Mouse (Mus musculus) heart, postnatal 0 days (tissue): ENCODE results near the gene Nfia. TPM values are rescaled to one million over a fixed set of nuclear protein-coding genes. Genes with fewer than 3 reads are reported as not detected.

Source experiments
- ATAC-seq: fragments of 200-750 bp; cut with Nextera tagmentation; 2 replicates; pipeline ENCODE4 v1.8.0; 2017; ENCODE audit warnings: low read depth, moderate number of reproducible peaks, moderate library complexity; ENCODE audit not compliant: insufficient read depth
- DNase-seq: peaks from one replicate; pipeline ENCODE4 v3.0.0-alpha.2; 2016; ENCODE audit warnings: low spot score
- H3K27ac ChIP-seq: fragments of 300-500 bp; sonication (generic); 2 replicates; pipeline ENCODE4 v1.5.1; 2014; ENCODE audit warnings: low read depth, mild to moderate bottlenecking
- H3K27me3 ChIP-seq: fragments of 300-500 bp; sonication (generic); 2 replicates; pipeline ENCODE4 v1.6.1; 2014; ENCODE audit warnings: low read length, mixed read lengths; ENCODE audit not compliant: control insufficient read depth, insufficient read depth
- H3K36me3 ChIP-seq: fragments of 300-500 bp; sonication (generic); replicated peaks from 2 replicates; pipeline ENCODE4 v1.6.1; 2014; ENCODE audit warnings: low read length, mixed read lengths; ENCODE audit not compliant: control insufficient read depth, insufficient read depth
- H3K4me1 ChIP-seq: fragments of 300-500 bp; sonication (generic); 2 replicates; pipeline ENCODE4 v1.6.1; 2014; ENCODE audit warnings: antibody characterized with exemption; ENCODE audit not compliant: control insufficient read depth, insufficient read depth
- H3K4me2 ChIP-seq: fragments of 300-500 bp; sonication (generic); 2 replicates; pipeline ENCODE4 v1.6.1; 2014; ENCODE audit warnings: low read depth, mild to moderate bottlenecking, low read length, moderate library complexity
- H3K4me3 ChIP-seq: fragments of 300-500 bp; sonication (generic); 2 replicates; pipeline ENCODE4 v1.5.1; 2014; ENCODE audit warnings: low read depth, low read length
- H3K9ac ChIP-seq: fragments of 300-500 bp; sonication (generic); replicated peaks from 2 replicates; pipeline ENCODE4 v1.6.1; 2014; ENCODE audit warnings: low read depth, low read length, mixed read lengths
- H3K9me3 ChIP-seq: fragments of 300-500 bp; sonication (generic); replicated peaks from 2 replicates; pipeline ENCODE4 v1.6.1; 2016; ENCODE audit warnings: low read length; ENCODE audit not compliant: control insufficient read depth
- CTCF ChIP-seq: IDR thresholded peaks from 2 replicates; pipeline ENCODE4 v1.5.1; 2016; ENCODE audit warnings: antibody characterized with exemption, control low read depth, low read depth
- EP300 ChIP-seq: IDR thresholded peaks from 2 replicates; pipeline ENCODE4 v1.6.1; 2016; ENCODE audit warnings: antibody characterized with exemption, low read depth
- WGBS: fragments of 180-500 bp; shearing (Covaris S2); extraction: QIAGEN DNeasy Blood & Tissue Kit; methylation state at CpG from one replicate; pipeline ENCODE4 v1.1.7; 2014; 5-methylcytosine and 5-hydroxymethylcytosine counted together
- polyA plus RNA-seq: library from polyadenylated mRNA; unstranded; fragments of >200 nt; fragmentation: Nextera tagmentation; extraction: Ambion mirVana; gene quantifications from 2 replicates; pipeline ENCODE4 v1.2.1, GENCODE M21; 2015
- total RNA-seq: library from RNA; depleted of rRNA; stranded (reverse); fragments of >200 nt; gene quantifications from 2 replicates; pipeline ENCODE4 v1.2.3, GENCODE M21; 2014; ENCODE audit warnings: low replicate concordance

Nfia gene
- total and polyA plus RNA-seq, 2 experiments from 2014 or later, result 53.8 to 114 TPM

- 81% methylated on average over 3 of the region's 3 CpGs for WGBS
- ATAC-seq (no peak), DNase-seq (no peak)
- no peaks in the 10 kb centered on the region for H3K4me1 ChIP-seq
- H3K9me3 ChIP-seq, result no peaks in the 10 kb centered on the region
- no peak overlapping the region for H3K4me3 ChIP-seq
- H3K4me2 ChIP-seq, result no peak overlapping the region
- TF ChIP-seq EP300 (no peak), CTCF (no peak)
- H3K27ac ChIP-seq, result no peak overlapping the region
- H3K9ac ChIP-seq, result no peak overlapping the region
- H3K36me3 ChIP-seq, result peaks cover 13% of the 10 kb centered on the region; the same call in 1 of the 2 replicates
- no peaks in the 10 kb centered on the region for H3K27me3 ChIP-seq
These were observed 278.8 kb downstream of the Nfia start for GRCm38 (mm10) chr4:98051326-98051725.

GRCm38 (mm10) chr4:98055036-98055435, 282.5 kb downstream of the Nfia start:
- Histone ChIP-seq H3K4me3 (no peak overlapping the region), H3K4me1 (no peaks in the 10 kb centered on the region), H3K36me3 (peaks cover 7% of the 10 kb centered on the region; the same call in 1 of the 2 replicates), H3K27me3 (no peaks in the 10 kb centered on the region), H3K27ac (no peak overlapping the region), H3K9ac (no peak overlapping the region), H3K9me3 (no peaks in the 10 kb centered on the region), H3K4me2 (no peak overlapping the region)
- WGBS, result 77% methylated on average over 4 of the region's 4 CpGs
- no peak for ATAC-seq
- no peak for TF ChIP-seq EP300
- no peak for TF ChIP-seq CTCF
- no peak for DNase-seq

- H3K4me2 ChIP-seq, result no peak overlapping the region
- no peaks in the 10 kb centered on the region for H3K36me3 ChIP-seq
- no peak overlapping the region for H3K9ac ChIP-seq
- no peaks in the 10 kb centered on the region for H3K27me3 ChIP-seq
- ATAC-seq (no peak), DNase-seq (no peak)
- H3K4me1 ChIP-seq, result no peaks in the 10 kb centered on the region
- H3K27ac ChIP-seq, result no peak overlapping the region
- TF ChIP-seq CTCF (no peak), EP300 (no peak)
- H3K9me3 ChIP-seq, result no peaks in the 10 kb centered on the region
- WGBS, result 88% methylated on average over 7 of the region's 7 CpGs
- no peak overlapping the region for H3K4me3 ChIP-seq
These were observed 284.0 kb downstream of the Nfia start for GRCm38 (mm10) chr4:98056396-98057020.

DNA sequence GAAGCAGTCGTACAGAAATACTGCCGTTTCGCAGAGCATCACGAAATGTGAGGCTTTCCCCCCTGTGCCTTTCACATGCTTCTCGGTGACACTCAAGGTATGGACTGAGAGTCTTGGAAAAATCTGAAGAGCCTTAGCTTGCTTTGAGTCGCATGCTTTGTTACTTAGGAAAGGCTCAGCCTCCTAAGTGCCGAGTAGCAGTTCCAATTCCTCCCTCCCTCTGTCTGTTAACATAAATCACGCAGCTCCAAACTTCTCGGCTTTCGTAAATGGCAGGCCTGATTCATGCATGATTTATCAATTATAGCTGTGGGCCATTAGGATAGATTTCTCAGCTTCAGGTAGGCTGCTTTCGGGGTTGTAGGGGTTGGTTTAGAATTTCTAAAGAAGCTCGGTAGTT, 284.7 kb downstream of the Nfia start:
- no peak for TF ChIP-seq EP300
- no peak for TF ChIP-seq CTCF
- no peaks in the 10 kb centered on the region for H3K9me3 ChIP-seq
- no peak overlapping the region for H3K4me2 ChIP-seq
- H3K4me1 ChIP-seq, result no peaks in the 10 kb centered on the region
- H3K27ac ChIP-seq, result no peak overlapping the region
- no peak for ATAC-seq
- no peaks in the 10 kb centered on the region for H3K27me3 ChIP-seq
- H3K9ac ChIP-seq, result no peak overlapping the region
- WGBS, result 90% methylated on average over 12 of the region's 12 CpGs
- no peak overlapping the region for H3K4me3 ChIP-seq
- DNase-seq, result no peak
- no peaks in the 10 kb centered on the region for H3K36me3 ChIP-seq

GRCm38 (mm10) chr4:98057721-98058120, 285.2 kb downstream of the Nfia start:
- WGBS, result 74% methylated on average over 4 of the region's 4 CpGs
- H3K27me3 ChIP-seq, result no peaks in the 10 kb centered on the region
- no peak overlapping the region for H3K27ac ChIP-seq
- H3K36me3 ChIP-seq, result 0 out of 2 replicates have a peak, but pooled peaks cover 1% of the 10 kb centered on the region
- TF ChIP-seq CTCF (no peak), EP300 (no peak)
- DNase-seq (no peak), ATAC-seq (no peak)
- no peaks in the 10 kb centered on the region for H3K4me1 ChIP-seq
- H3K9me3 ChIP-seq, result no peaks in the 10 kb centered on the region
- H3K9ac ChIP-seq, result no peak overlapping the region
- no peak overlapping the region for H3K4me3 ChIP-seq
- H3K4me2 ChIP-seq, result no peak overlapping the region

DNA sequence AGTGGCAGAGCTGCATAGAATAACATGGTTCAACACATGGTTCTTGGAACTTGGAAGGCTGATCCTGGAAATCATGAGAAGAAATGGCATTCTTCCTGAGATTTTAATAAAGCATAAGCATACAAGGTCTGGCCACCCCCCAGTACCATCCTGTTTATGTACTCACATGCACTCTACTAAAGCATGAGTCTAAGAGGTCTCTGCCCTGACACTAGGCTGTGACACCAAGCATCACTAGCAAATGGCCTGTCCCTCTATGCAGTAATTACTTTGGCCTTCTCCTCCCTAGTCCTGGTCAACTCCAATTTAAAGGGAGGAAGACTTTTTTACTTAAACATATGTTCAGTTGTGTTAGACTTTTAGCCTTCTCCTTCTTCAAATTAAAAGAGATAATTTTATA, 285.6 kb downstream of the Nfia start:
- Histone ChIP-seq H3K9ac (no peak overlapping the region), H3K27ac (no peak overlapping the region), H3K4me3 (no peak overlapping the region), H3K4me2 (no peak overlapping the region), H3K36me3 (peaks cover 6% of the 10 kb centered on the region; the same call in 1 of the 2 replicates), H3K27me3 (no peaks in the 10 kb centered on the region), H3K4me1 (no peaks in the 10 kb centered on the region), H3K9me3 (no peaks in the 10 kb centered on the region)
- DNase-seq (no peak), ATAC-seq (no peak)
- TF ChIP-seq CTCF (no peak), EP300 (no peak)
